Mouse (Mus musculus) liver, adult 2 months (tissue): ENCODE data around the gene Tpx2.

Experiments used
- CTCF ChIP-seq: fragments of 200-500 bp; IDR thresholded peaks from 2 replicates; pipeline ENCODE4 v1.5.1; 2011; ENCODE audit warnings: low read depth, low read length, control low read depth
- POLR2A ChIP-seq: fragments of 200-500 bp; IDR thresholded peaks from 2 replicates; pipeline ENCODE4 v1.6.1; 2011; ENCODE audit warnings: low read length, control low read depth; ENCODE audit not compliant: insufficient read depth; ENCODE audit errors: extremely low read depth

- TF ChIP-seq CTCF = no peak
- TF ChIP-seq POLR2A = no peak
These were observed 48.1 kb downstream of the Tpx2 start for GRCm38 (mm10) chr2:152895834-152896233.
